Mouse (Mus musculus) lung, postnatal 25 days (tissue): ENCODE measurements at regions not wholly inside any gene's neighbourhood (a gene's known extent, or its start where the extent isn't known, plus 50 kb on each side); places are given as distances from the start of the nearest gene placed in this dataset.

Source experiments
- DNase-seq: peaks from one replicate; pipeline ENCODE4 v3.0.0; 2022; ENCODE audit warnings: low spot score

DNA sequence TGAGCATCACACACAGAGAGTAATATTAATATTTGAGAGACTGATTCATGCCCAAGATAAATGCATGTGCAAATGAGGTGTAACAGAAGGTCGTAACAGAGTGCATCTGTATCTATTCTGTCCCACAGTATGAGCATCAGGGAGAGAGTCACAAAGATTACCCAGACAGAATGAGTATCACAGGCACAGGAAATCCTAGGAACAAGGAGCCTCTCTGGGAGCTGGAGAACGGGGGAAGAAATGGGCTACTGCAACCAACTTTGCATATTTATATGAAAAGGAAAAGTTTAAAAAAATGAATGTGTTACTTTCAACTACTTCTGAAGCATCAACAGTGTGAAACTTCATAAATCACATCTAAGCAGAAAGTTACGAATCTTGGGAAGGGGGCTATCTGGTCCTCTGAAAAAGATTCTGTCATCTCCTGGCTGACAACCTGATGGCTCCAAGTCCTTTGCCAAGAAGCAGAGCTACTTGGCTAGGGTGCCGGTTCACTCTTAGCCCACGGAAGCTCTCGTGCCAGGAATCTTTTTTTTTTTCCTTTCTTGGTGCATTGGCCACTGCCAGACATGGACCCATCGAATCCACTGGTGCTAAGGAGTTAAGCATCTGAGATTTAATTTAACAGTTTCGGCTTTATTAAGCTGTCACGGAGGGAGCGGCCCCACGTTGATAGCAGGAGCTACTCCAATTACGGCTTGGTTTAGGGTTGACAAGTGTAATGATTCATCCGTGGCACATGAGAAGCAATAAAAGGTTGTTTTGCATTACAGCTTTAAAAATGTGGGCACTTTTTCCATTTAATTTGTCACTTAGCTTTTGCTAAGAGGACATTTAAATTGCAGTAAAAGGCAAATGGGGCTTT, 277.6 kb upstream of the Smim15 start:
- no peak for DNase-seq

- DNase-seq = no peak
Observed at GRCm38 (mm10) chr13:107763911-107764310, 280.3 kb upstream of the Smim15 start.

DNA sequence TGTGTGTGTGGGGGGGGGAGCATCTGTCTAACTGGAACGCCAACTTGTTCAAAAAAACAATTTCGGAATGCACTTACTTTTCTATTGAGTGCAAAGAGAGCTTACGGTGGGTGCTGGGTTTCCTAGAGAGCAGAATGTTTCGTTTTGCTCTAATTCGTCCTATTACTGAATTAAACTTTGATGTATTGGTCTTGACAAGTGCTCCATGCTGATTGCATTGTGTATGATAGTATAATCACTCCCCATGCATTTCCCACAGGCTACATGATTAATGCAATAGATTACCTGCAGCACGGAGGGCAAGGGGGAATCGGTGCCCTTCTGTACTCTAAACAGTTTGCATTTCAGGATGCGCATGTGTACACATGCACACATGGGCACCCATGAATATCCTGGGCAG, 283.7 kb upstream of the Smim15 start:
- no peak for DNase-seq

GRCm38 (mm10) chr13:107758327-107759095, 285.7 kb upstream of the Smim15 start:
- no peak for DNase-seq

DNA sequence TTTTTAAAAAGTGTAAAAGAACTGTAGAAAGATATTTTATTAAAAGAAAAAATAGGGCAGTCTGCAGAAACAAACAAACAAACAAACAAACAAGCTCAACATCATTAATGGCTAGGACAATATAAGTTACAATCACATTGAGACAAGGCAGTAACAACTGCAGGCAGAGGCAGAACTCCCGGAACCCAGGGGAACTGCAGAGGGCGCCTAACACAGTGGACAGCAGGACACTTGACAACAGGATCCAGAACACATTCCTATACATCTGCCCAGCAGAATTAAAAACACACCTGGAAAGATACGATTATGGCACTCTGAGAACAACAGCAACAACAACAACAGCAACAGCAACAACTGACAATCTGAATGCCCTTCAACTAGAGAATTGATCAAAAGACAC, 291.5 kb upstream of the Smim15 start:
- DNase-seq = peak; percentile 3

DNA sequence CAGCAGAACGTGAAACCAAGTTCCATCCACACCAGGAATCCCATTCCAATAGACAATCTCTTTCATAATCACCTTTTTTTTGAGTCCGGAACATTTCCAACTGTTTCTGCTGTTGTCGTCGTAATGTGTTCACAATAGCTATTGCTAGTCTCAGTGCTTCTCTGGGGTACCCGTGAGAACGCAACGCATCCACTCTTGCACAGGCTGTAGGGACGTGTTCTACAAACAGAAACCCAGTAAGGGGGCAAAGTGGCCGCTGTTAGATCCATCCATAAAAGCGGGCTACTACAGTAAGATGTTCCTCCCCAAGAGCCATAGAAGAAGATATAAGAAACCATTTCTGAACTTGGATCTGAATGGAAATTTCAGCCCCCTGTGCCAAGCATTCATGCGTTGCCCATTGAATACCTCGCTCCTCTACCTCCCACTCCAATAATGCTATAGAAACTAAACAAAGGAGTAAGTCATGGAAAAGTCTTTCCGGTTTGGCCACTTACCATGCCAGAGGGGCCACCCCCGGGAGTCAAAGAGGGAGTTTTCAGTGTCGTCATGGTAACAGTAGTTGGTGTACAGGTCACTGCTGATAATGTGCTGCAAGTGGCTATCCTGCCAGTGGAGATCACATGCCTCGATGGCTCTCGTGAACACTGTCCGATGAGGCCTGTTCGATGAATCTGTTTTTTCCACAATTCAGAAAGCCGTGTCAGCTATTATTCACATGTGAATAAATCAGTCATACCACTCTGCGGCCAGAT, 300.6 kb upstream of the Smim15 start:
- DNase-seq = peak; percentile 12

GRCm38 (mm10) chr13:107736581-107736980, 307.7 kb upstream of the Smim15 start:
- peak; percentile 0 for DNase-seq

DNA sequence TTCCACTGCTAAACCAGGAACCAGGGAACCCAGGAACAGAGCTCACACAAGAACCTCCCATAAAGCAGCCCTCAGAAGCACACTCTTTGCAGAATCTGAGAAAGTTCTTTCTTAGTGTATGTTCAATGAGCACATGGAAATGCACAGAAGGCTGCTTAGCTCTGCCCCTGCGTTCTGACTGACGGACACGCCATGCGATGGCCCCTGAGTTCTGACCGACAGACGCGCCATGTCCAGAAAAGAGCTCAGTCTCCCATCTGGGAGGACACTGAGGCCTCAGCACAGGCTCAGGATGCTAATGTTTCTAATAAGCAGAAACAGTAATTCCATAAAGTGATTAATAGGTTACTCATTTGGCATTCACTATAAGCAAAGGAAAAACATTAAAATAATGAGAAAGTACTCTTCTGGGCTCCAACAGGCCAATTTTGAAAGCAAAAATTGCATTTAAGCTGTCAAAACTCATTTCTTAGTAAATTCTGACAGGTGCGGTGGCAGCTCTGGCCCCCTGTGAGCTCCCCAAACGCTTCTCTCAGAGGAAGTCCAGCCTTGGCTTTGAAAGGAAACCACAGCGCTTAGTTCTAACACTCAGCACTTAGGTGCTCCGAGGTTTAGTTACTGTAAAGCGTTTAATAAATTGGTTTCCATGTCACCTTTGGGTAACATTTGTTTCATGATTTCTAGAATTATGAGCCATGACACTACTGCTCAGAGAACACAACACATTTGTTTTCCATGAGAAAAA, 309.9 kb upstream of the Smim15 start:
- no peak for DNase-seq

GRCm38 (mm10) chr13:107730976-107731375, 313.3 kb upstream of the Smim15 start:
- no peak for DNase-seq

GRCm38 (mm10) chr13:107726491-107726890, 317.8 kb upstream of the Smim15 start:
- no peak for DNase-seq

DNA sequence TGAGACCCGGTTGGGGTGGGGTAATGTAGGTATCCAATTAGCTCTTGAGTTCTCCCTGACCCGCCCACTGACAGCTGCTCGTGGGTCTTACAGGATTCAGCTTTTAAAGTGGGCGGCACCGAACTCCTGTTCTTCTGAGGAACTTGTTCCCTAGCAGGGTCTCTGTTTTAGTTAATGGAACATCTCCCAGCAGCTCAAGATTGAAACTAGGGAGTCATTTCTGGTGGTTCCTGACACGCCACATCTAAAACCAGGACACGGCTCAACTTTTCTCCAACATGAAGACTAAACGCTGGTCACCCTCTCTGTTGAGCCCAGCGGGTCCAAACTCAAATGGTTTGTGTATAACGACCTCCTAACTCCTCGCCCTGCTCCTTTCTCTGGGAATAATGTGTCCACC, 322.3 kb upstream of the Smim15 start:
- DNase-seq = no peak

GRCm38 (mm10) chr13:107720874-107721574, 323.2 kb upstream of the Smim15 start:
- DNase-seq = no peak

- no peak for DNase-seq
Observed at GRCm38 (mm10) chr13:107718973-107719620, 325.1 kb upstream of the Smim15 start.

DNA sequence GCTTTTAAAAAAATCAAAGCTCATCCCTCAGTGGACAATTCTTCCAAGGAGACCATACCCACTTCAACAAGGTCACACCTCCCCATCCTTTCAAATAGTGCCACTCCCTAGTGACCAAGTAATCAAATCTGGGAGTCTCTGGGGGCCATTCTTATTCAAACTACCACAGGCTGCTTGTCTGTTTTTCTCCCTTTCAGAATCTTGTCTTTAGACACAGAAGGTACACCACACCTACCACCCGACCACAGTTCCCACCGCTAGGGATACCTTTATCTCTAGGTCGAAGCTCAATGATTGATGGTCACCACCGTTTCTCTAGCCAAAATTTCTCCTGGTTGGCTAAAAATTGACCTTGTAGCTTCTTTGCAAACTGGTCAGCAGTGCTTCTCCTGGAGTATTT, 328.6 kb upstream of the Smim15 start:
- DNase-seq = no peak

DNA sequence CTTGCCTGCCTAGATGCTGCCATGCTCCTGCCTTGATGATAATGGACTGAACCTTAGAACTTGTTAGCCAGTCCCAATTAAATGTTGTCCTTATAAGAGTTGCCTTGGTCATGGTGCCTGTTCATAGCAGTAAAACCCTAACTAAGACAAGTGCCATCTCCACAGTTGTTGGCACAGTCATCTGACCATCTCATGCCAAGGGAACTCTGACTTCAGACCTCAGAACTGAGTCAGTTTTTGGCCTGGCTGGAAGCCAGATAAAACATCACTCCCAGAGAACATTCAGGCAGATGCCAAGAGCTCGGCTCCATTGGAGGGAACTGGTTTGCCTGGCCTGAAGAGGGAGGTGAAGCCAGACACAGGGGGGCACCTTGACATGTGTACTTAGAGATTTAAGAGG, 330.2 kb upstream of the Smim15 start:
- no peak for DNase-seq

- DNase-seq = no peak
Observed at GRCm38 (mm10) chr13:107711341-107711994, 332.8 kb upstream of the Smim15 start.

- DNase-seq = no peak
Observed at GRCm38 (mm10) chr13:107710368-107710767, 333.9 kb upstream of the Smim15 start.

DNA sequence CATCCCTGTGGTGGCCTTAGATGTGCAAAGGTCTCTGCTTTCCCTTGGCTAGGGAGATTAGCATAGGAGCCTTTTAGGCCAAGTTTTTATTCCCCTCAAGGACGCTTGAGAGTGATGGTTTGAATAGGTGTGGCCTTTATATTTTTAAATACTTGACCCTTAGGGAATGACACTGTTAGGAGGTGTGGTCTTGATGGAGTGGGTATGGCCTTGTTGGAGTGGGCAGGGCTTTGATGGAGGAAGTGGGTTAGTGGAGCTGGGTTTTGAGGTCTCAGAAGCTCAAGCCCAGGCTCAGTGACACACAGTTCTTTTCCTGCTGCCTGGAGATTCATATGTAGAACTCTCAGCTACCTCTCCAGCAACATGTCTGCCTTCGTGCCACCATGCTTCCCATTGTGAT, 334.4 kb upstream of the Smim15 start:
- no peak for DNase-seq

DNA sequence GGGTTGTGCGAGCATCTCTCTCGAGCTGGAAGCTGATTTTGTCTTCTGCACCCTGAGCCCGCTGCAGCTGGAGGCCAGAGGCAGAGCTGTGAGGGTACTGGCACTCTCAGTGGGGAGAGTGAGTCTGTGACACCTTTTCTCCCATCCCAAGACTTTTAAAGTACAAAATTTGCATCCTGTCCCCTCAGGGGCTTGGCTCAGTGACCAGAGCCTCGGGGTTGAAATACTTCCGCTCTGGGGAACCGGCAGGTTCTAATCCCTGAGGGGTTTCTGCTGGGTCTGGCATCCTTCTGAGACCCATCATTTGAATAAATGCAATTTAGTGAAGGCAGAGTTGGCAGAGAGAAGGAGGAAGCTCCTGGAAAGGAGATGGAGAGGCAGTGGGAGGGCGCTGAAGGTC, 340.5 kb upstream of the Smim15 start:
- no peak for DNase-seq
